Mouse (Mus musculus): Measurements from ENCODE around the gene Notum.

Gene Notum

DNA sequence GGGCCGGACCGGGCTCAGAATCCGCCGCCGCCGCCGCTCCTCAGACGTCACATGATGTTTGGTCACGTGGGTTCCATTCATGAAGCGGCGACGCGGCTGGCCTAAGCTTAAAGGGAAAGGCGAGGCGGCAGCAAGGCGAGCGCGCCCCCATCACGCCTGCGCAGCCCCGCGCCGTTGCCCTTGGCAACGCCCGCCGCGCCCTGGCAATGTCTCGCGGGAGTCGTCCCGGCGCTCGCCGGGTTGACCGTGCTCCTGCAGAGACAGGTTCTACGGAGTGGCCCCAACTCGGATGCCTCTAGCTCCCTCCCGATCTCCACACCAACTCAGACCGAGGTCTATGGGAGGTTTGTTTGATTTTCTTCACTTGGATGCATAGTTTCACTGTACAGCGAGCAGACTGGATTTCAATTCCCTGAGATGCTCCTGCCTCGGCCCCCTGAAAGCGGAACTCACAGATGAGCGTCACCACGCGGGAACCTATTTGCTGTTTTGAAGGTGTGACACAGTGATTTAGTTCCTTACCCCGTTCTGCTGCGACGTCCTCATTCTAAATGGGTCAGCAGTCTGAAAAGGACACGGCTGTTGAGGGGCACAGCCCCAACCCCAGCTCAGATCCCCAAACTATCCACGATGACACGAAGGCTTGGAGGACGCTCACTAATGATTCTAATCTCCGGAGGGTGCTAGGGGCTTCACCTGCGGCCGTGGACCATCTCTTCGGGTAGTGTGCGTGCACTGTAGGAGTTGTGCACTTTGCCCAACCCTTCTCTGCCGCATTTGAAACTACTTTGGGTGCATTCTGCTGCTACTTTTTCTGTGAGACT, 27.2 kb downstream of the Notum start, which contains the start of gene Mafg:
Gene Mafg, minus strand, starts transcription at position 81 of the 824 bp plus-strand sequence.
- peak; percentile 82 for DNase-seq (ENCODE audit: low spot score in 2 of 2)

DNA sequence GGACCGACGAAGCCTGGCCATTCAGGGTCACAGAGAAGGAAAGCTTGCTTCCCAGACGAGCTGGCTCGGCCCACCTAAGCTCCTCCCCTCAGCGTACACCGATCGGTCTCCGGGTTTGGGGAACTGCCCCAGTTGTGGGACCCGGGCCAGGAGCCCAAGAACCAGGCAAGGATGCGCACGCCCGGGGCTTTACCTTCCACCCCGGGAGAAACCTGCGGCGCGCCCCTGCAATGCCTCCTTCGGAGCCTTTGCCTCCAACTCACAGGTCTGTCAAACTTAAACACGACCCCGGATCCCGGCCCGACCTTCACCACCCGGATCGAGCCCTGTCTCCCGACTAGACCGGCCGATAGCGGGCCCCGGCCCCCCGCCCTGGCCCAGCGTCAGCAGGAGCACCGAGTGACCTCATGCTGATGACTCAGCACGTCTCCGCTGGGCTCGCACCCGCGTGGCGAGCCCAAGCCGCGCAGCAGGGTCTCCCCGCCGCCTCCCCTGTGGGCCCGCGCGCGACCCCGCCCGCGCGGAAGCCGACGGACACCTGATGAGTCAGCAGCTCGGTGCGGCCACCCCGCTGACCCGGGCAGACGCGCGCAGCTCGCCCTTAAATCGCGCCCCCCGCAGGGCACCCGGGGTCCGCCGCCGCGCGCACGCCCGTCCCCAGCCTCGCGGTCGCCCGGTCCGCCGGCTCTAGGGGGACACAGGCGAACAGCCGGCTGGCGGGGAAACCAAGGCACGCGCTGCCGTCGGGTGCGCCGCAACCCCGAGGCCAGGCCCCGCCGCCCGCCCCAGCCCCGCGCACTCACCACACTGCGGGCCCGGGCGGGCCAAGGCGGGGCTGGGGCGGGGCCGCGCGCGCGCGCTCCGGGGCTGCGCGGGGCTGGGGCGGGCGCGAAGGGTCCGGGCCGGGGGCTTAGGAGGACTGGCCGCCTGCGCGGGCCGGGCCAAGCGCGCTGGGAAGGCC, 28.1 kb downstream of the Notum start:
- DNase-seq (ENCODE audit: low spot score in 2 of 2): peak; percentile 39 to 52

DNA sequence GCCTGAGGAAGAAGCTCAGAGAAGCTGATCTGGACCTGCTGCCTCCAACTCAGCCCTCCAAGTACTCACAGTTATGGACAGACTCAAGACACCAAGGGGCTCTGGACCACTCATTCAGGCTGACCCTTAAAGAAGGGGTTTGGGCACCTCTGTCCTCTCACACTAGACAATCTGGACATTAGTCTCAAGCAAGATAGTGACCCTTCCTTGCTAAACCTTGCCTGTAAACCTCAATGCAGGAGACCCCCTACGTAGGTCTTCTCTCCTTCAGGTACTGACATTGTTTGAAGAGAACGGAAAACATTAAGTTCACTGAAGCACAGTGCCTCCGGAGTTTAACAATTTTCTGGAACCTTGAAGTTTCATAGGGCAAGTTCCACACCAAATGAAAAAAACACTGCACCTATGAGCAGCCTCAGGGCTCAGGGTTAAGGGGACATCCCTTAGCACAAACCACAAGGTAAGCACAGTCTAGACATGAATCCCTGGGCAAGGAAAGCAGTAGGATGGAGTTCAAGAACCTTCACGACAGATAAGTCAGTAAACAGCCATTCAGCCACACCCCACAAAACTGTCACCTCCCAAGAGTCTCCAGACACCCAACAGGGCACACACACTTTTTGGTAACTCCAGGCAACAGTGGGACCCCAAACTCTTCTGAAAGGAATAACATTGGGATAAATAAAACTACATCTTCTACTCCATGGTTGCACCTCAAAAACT, 29.1 kb downstream of the Notum start:
- no peak for DNase-seq (ENCODE audit: low spot score in 2 of 2)

DNA sequence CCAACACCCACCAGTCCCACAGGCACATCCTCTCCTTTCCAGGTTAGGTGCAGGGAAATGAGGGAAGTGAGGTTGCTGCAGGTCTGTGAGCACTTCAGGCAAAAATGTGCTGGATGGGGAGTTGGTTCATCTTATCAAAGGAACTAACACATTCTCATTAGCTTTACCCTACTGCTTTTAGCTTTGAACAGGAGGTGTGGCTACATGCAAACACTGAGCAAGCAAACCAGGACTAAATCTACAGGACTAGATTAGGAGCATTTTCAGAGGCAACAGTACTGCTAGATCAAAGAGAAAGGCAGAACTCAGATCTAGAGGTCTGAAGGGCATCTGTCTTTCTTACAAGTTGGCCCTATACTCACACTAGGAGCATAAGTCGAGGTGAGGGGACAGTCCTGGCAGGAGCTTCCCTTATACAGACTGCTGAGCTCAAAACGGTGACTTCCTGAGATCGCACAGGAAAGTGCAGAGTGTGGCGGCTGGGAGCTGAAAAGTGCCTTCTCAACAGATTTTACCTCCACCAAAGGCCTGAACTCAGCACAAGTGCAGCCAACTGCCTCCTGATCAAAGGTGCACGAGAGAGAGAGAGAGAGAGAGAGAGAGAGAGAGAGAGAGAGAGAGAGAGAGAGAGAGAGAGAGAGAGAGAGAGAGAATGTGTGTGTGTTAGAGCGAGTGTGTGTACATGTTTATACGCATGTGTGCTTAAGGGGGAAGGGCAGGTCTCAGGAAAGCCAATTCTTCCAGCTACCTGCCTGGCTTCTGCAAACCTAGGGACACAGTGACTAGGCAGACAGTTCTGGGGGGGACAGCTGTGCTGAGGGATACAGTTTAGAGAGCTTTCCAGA, 29.9 kb downstream of the Notum start:
- no peak for DNase-seq (ENCODE audit: low spot score in 2 of 2)

DNA sequence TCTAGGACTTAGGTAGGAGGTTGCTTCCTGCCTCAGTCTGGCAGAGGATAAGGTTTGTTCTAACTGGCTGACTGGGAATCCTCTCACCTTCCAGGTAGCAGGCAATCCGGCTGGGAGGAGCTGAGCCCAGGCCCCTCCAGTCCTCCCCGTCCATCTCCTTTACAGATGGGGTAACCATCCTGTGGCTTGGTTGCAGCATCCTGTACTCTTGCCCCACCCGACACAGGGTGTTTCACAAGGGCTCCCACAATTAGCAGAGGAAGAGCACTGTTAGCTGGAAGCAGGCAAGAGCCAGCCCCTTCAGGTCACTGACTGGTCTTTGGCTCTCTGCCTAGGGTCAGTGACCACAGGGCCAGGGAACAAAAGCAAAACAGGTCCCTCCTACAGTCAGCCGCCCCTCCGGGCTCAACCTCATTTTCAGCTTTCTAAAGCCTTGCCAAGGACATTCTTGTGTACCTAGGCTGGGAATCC, 30.5 kb downstream of the Notum start:
- no peak for DNase-seq (ENCODE audit: low spot score in 2 of 2)

DNA sequence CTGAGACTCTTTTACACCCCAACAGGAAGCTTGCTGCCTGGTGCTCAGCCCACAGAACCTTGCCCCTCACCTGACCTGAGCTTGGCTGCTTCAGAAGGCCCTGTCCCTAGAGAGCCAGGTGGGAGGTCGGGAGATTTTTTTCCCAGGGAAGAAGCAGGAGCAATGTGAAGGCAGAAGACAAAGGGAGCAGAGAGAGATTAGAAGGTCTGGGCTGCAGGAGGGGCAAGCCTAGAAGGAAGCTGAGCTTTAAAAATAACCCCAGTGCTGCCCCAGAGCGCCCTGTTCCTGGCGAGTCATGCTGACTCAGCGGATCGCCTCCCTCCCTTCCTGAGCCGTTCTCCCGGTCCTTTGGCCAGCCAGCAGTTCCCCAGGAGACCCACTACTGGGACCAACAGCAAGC, 31.1 kb downstream of the Notum start:
- DNase-seq (ENCODE audit: low spot score in 2 of 2): no peak

DNA sequence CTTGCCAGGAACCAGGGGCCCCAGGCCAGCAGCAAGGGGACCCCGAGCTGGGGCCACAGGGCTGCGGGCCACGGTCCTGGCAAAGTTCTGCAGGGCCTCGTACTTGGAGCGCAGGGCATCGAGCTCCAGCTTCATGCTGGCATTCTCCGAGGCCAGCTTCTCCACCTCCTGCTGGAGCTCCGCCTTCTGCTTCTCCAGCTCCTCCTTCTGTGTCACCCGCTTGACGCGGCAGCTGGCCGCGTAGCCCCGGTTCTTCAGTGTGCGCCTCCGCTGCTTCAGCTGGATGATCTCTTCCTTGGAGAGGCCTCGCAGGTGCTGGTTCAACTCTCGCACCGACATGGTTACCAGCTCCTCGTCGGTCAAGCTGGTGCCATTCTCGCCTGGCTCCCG, 31.6 kb downstream of the Notum start:
- peak; percentile 69 to 73 for DNase-seq (ENCODE audit: low spot score in 2 of 2)

DNA sequence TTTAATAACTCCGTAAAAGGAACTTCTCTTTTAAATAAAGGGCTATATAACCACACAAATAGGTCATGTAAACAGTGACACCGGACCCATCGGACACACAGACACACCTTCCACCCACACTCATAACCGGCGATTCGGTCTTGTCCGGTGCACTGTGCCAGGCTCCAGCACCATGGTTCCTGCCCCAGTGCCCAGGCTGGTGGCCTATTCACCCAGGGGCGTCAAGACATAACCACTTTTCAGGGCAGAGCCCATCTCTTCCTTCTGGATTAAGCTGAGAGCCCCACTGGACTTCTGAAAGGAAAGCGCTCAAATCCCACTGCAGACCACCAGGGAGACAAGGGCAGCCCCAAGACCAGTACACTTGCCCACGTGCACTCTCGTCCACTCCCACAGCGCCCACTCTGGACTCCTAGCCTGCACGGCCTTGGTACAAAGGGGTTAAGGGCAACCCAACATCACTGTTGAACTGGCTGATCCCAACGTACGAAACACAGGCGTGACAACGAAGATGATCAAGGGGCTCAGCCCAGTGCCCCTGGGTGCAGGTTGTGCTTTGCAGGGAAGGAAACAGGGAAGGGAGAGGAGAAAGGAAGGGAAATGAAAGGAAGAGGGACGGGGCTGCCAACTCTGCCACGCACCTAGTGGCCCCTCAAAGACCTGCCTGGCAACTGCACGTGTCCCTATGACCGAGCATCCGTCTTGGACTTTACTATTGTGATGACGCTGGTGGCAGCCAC, 32.2 kb downstream of the Notum start:
- DNase-seq (ENCODE audit: low spot score in 2 of 2): no peak

DNA sequence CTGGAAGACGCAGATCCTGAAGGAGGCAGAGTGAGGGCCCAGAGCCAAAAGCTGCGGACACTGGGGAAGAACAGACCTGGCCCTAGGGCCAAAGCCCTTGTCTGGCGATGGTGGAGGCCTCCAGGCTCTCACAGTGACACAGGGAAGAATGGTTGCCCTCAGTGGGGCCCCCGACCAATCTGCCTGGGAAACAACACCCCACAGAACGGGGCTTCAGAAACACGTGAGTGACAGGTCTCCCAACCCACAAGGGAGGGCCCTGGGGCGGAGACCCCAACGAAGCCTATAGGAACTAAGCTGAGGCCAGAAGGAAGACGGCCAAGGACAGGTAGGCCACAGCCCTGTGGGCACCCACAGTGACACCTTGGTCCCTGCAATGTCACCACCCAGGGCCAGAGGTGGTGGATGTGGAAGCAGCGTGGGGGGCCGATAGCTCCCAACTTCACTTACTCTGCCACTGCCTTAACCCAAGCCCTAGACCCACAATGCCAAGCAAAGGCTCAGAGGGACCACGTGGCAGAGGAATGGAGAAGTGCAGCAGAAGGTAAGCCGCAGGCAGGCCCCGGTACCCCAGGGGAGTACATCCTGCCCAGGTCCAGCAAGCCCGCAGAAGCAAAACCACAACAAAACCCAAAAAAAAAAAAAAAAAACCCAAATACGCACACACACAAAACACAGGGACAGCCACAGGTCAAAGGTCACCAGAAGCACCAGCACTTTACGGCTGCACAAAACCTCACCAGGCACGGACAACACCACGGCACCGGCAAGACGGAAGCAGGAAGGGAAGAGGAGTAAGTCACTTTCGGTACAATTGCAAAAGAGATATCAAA, 33.3 kb downstream of the Notum start:
- DNase-seq (ENCODE audit: low spot score in 2 of 2): peak; percentile 62 to 66

DNA sequence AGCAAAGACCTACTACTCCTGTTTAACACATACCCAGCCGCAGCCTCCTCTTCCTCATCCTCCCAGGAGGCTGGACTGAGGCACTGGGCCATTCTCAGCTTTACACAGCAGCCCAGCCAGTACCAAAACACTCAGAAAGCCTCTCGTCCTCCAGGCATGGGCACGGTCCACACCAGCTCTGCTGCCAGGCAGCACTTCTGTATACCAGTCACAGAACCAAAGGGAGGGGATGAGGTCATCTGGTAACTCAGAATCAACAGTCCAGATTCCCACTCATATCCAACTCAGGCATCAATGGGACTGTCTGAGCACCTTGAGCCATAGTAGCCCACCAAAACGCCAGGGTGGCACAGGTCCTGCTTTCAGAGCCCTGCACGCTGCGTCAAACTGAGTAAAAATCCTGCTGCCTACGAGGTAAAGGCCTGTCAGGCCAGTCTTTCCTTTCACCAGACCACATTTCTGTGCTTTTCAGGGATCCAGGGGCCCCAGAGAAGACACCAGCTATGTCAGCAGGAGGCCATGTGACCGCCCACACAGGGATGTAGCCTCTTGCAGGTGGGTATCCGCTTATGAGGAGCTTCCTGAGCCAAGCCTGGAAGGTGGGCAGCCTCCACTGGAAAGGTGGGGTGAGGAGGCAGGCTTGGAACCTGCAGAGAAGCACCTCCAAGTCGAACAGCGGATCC, 34.0 kb downstream of the Notum start:
- DNase-seq (ENCODE audit: low spot score in 2 of 2): no peak

DNA sequence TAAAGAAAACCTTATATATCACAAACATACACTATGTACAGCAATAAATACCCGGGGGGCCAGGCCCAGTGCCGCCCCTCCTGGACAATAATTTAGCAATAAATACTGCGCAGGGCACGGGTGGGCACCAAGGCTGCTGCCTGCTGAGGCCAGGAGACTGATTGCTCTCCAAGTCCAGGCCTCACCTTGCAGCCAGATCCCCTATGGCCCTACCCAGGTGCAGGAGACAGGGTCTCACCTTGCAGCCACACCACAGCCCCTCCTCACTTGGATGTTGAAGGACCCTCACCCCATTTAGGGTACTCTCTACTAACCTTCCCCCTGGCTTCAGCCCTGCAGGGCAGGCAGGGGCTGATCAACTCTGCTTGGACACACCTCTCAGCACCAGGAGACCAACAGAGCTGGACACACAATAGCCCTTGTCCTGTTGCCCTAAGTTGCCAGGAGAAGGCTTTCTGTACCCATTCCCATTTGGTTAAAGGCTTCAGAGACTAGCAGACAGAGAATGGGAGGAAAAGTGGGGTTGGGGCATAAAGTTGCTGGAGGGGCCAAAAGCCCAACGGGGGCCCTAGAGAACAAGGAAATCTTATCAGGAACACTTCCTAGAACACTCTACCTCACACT, 35.7 kb downstream of the Notum start, which contains the start of gene Sirt7:
Gene Sirt7, minus strand, starts transcription at position 89 of the 624 bp plus-strand sequence.
- no peak for DNase-seq (ENCODE audit: low spot score in 2 of 2)

DNA sequence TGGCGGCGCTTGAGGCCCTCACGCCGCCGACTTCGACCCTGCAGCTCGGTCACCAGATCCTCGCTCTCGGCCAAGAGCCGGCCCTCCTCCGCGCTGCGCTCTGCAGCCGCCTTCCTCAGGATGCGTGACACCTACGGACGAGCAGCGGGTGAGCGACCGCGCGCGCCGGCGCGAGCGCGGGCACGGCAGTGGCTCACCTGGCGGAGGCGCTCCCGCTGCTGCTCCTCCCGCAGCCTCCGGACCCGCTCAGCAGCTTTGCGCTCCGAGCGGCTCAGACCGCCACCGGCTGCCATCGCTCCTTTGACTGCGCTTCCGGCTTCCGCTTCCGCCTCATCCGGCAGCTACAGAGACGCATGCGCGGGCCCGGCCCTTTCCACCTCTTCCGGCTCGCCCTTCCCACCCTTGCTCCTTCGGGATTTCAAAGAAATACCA, 36.3 kb downstream of the Notum start:
- peak; percentile 79 to 88 for DNase-seq (ENCODE audit: low spot score in 2 of 2)

DNA sequence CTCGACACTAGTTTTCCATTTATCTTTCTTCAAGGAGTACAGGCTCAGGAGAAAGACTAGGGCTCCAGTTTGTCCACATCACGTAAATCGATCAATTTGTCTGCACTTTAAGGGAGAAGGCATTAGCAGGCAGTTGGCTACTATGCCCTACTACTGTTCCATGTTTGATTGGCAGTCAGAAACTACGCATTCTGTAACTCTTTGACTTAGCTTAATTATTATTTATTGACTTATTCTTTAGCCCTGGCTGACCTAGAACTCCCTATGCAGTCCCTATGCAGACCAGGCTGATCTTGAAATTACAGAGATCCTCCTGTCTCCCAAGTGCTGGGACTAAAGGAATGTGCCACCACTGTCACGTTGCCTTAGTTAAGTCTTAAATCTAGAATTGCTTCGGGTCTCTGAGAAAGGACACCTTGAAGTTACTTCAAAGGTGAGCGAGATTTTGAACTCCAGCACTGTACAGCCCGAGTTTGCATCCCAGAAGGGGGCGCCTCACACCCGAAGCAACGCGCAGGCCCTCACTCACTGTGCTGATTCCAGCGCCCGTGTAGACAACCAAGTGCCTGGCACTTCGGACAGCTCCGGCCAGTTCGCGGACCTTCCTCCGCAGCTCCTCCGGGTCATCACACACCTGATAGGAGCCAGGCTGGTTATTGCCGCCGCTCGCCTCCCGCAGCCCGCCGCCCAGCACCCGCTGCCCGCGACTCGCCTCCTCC, 36.9 kb downstream of the Notum start:
- DNase-seq (ENCODE audit: low spot score in 2 of 2): peak; percentile 74 to 82

DNA sequence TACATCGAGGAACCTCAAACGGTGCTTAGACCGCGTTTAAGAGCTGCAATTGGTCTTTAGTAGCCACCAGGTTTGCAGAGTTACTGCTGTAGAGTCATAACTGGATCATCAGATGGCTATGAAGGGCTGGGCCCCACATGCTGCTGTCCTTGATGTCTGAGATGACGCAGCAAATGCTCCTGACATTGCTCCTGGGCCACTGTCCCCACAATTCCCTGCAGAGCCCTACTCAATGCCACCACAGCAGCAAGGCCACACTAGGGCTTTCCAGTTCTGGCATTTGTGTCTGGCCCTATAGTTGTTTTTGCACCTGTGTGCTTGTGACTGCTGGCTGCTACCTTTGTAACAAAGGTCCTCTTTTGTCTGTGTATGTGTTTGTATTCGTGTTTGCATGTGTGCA, 38.2 kb downstream of the Notum start:
- DNase-seq (ENCODE audit: low spot score in 2 of 2): no peak

DNA sequence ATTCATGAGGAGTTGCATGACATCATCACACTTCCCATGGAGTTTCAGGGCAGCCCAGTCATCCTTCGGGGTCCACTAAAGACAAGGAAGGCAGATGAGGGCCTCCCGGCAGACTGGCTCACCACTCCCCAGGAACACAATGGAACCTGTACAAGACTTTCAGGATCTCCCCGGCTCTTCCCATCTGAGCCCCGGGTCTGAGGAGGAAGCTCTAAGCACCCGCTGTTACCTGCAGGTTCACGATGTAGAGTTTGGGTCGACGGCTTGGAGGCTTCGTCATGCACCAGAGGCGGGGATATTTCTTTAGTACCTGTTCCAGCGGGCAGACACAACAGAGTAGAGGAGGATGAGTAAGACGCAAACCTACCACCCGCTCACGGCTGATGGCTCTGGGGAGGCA, 40.8 kb downstream of the Notum start:
- no peak for DNase-seq (ENCODE audit: low spot score in 2 of 2)

DNA sequence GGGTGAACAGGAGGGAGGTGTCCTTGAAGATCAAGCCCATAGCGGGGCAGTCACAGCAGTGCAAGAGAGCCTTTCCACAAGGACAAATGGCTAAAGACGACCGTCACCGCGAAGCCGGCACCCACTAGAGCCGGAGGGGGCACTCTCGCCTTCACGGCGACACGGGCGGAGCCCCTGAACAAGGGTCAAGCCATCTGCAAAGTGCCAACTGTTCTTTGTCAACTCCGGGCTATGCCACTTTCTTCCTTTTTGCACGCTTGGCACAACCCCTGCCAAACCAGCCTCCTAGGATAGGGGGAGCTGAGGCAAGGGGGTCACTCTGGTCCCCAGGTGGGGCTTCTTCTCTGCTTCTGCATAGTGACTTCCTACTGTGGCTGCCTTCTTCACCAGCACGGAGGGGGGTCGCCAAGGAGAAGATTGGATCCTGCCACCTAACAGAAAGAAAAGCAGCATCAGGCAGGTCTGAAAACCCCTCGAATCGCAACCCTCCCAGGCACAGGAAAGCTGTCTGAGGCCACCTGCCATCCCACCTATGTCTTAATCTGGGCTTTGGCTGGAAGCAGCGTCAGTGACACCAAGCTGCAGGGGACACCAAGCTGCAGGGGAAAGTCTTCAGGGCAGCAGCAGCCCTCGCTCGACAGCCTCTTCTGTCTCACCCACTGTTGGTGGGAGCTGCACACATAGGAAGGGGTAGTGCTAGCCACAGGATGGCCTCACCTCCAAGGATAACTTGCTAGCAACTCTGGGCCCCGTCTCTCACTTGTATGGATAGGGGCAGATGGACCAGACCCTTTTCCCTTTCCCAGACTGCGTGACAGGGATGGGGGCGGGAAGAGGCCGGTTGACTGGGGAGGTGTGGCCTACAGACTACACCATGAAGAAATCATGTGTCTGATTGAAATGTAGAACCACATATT, 42.1 kb downstream of the Notum start:
- no peak for DNase-seq (ENCODE audit: low spot score in 2 of 2)
